Mouse (Mus musculus) cerebral cortex, adult 2 months (tissue): Measurements from ENCODE around the gene 2810006K23Rik.

ENCODE experiments used
- WGBS: fragments of 180-500 bp; shearing (Covaris S2); methylation state at CpG from one replicate; pipeline ENCODE4 v1.1.7; 2018; 5-methylcytosine and 5-hydroxymethylcytosine counted together

The 2810006K23Rik gene

DNA sequence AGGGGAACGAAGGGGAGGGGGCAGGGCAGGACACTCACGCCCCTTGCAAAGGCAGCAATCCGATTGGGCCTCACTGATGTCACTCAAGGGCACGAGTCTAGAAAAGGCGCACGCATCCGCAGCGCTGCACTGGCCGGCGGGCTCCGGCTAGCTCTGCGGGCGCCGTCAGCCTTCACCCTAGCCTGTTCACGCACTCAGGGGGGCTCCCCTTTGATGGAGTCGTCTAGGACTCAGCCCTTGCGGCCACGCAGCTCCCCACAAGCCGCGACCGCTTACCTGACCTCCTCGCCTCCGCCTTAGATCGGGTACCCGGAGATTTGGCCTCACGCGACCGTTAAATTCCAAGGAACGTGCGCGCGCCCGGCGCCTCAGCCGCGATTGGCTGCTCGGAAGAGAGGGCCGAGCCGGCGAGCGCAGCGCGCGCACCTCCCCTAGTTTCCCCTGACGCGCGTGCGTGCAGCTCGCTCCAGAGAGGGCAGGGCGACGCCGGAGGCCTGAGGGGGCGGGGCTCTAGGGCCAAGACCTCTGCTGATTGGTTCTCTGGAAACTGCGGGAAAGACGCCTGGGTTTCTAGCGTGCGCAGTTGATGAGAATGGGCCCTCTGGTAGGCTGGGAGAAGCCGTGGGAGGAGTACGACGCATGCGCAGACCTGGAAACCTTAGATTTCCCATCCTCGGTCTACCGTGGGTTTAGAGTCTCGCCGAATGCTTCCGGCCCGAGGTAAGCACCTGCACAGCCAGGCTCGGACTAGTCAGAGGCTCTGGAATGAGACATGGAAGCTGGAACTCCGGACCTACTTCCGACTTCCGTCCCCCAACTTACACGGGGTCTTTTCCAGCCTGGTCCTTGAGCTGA, at the start of gene 2810006K23Rik, which contains the start of gene Mphosph9:
TSS of gene 2810006K23Rik (plus strand) at position 580 of the 855 bp plus-strand sequence.
TSS of gene Mphosph9 (minus strand) at position 463 of the 855 bp plus-strand sequence.
- WGBS: under 1% methylated on average over 72 of the region's 72 CpGs

DNA sequence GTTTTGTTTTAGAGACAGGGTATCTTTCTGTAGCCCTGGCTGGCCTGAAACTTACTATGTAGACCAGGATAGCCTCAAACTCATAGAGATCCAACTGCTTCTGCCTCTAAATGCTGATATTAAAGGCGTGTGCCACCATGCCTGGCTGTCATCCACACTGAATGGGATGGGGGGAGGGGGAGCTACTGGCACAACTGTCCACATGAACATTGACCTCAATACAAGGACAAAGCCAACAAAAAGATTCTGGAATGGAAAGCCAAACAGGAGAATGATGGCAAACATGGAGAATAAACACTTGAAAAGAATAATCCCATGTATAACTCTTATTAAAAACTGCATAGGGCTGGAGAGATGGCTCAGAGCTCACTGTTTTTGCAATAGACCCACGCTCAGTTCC, 45.0 kb upstream of the 2810006K23Rik start:
- 88% methylated on average over 2 of the region's 2 CpGs for WGBS

DNA sequence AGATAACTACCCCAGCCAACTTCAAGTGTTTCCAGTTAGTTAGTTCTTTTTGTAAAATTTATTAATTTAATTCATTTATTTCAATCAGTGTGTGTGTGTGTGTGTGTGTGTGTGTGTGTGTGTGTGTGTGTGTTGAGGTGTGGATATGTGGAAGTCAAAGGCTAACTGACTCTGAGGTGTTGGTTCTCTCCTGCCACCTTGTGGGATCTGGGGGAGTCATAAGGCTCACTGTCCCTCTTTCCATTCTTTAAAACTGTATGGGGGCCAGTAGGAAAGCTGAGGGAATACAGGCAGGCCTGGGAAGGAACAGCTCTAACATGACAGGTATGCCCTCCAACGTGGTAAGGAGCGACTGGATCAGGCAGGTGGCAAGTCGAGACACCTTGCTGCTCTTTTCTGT, 43.6 kb upstream of the 2810006K23Rik start:
- WGBS: 74% methylated on average over 3 of the region's 3 CpGs

DNA sequence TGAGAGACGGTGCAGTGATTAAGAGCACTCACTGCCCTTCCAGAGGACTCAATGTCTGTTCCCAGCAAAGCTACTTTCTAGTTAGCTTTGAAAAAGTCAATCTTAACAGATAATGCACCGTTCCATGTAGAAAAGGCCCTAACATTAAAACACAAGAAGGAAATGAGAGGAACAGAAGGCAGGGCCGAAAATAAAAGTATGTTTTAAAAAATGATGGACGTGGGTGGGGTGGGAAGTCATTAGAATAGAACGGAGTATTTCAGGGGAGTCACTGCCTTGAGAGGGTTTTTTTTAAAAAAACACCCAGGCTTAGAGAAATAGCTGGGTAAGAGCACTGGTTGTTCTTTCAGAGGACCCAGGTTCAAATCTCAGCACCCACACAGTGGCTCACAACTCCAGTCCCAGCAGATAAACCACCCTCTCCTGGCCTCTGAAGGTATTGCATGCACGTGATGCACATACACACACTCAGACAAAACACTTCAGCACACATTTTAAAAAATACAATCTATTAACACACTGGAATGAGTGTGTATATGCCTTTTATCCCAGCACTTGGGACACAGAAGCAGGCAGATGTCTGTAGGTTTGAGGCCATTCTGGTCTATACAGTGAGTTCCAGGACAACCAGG, 40.2 kb upstream of the 2810006K23Rik start:
- WGBS: 70% methylated on average over 6 of the region's 6 CpGs

- 57% methylated on average over 4 of the region's 4 CpGs for WGBS
These were observed 37.7 kb upstream of the 2810006K23Rik start for GRCm38 (mm10) chr5:124290216-124290615.

GRCm38 (mm10) chr5:124293967-124294366, 33.9 kb upstream of the 2810006K23Rik start:
- 59% methylated on average over 5 of the region's 5 CpGs for WGBS

DNA sequence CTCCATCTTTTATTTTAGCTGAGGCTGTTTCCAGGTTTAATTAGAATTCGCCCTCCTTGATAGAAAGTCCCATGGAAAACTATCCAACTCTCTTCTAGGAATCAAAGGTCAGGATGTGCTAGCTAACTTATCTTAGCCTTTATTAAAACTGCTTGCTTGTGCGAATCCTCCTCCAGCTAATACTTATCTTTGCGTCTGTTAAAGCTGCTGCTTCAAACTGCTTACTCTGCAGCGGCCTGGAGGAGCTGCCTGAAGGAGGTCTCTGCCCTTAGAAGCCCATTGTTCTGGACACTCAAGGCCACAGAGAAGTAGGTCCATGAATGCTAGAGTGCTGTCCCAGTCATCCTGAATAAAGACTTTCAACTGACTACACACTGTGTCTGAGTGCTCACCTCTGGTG, 31.4 kb upstream of the 2810006K23Rik start:
- WGBS: 94% methylated on average over 4 of the region's 4 CpGs

DNA sequence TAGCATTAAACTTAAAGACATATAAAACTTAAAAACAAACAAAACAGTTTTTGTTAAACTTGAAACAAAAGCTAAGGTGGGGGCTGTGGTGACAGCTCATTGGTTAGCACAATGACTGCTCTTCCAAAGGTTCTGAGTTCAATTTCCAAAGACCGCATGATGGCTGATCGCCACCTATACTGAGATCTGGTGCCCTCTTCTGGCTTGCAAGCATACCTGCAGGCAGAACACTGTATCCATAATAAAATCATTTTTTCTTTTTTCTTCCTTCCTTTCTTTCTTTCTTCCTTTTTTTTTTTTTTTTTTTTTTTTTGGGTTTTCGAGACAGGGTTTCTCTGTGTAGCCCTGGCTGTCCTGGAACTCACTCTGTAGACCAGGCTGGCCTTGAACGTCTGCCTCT, 28.6 kb upstream of the 2810006K23Rik start:
- WGBS: 39% methylated on average over 4 of the region's 4 CpGs

DNA sequence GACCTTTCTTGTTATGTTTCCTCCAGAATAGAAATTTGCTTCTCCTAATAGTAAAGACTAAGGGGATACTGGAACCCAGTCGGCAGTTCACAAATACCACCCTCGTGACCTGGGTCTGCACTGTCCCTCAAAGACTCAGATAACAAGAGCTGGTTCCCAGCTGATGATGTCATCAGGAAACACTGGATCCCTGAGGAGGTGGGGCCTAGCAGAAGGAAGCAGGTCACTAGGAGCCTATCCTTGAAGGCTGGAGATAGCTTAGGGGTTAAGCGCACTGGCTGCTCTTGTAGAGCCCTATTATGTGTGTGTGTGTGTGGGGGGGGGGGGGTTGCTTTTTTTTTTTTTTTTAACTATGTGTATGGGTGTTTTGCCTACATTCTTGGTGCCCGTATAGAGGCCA, 27.8 kb upstream of the 2810006K23Rik start:
- WGBS: 83% methylated on average over 4 of the region's 4 CpGs

GRCm38 (mm10) chr5:124302853-124303252, 25.0 kb upstream of the 2810006K23Rik start:
- WGBS: 78% methylated on average over 6 of the region's 6 CpGs

DNA sequence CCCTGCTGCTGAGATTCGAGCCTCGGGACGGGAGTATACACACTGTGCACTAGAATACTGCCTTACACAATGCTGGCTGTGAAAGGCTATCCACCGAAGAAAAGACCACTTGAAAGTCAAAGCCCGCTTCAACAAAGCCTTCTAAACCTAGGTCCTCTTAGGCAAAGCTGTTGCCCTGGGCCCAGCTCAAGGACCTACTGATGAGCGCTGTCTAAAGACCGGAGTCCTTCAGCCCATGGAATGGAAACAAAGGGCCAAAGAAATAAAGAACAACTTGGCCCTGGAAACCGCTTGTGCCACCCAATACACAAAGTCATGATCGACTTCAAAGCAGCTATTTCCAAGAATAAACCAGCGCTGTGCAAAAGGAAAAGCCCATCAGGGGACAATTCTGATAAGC, 18.7 kb upstream of the 2810006K23Rik start:
- 64% methylated on average over 10 of the region's 10 CpGs for WGBS

DNA sequence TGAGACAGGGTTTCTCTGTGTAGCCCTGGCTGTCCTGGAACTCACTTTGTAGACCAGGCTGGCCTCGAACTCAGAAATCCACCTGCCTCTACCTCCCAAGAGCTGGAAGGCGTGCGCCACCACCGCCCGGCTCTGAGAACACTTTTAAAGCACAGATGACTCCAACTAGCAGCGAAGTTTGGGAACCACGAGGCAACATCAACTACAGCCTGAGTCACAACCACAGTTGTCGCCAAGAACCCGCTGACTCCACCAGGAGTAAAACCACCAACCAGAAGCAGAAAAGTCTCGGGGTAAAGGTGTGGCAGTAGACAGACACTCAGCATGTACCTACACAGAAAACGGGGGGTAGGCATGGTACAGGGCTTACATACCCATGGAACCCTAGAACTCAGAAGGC, 17.8 kb upstream of the 2810006K23Rik start:
- WGBS: 87% methylated on average over 11 of the region's 11 CpGs

- 57% methylated on average over 9 of the region's 9 CpGs for WGBS
These were observed 12.4 kb upstream of the 2810006K23Rik start for GRCm38 (mm10) chr5:124315498-124315897.

DNA sequence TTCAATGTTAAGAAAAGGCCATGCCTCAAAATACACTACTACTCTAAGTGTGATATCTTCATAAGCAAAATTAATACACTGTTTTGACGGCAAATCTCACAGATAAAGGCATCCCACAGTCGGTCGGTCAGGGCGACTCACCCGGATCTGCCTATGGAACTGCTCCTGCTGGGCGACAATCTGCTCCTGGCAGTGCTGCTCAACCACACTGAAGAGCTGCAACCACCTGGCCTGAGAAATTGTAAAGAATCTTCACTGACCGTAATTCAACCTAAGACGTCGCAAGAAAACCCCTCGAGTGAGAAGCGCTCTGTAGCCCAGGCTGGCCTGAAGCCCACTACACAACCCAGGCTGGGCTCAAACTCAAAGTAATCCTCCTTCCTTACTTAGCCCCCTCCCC, 11.9 kb upstream of the 2810006K23Rik start:
- WGBS: 78% methylated on average over 11 of the region's 11 CpGs

GRCm38 (mm10) chr5:124317648-124318047, 10.2 kb upstream of the 2810006K23Rik start:
- WGBS: 60% methylated on average over 7 of the region's 7 CpGs

GRCm38 (mm10) chr5:124326829-124327228, 1.1 kb upstream of the 2810006K23Rik start:
- WGBS: 2% methylated on average over 8 of the region's 8 CpGs

DNA sequence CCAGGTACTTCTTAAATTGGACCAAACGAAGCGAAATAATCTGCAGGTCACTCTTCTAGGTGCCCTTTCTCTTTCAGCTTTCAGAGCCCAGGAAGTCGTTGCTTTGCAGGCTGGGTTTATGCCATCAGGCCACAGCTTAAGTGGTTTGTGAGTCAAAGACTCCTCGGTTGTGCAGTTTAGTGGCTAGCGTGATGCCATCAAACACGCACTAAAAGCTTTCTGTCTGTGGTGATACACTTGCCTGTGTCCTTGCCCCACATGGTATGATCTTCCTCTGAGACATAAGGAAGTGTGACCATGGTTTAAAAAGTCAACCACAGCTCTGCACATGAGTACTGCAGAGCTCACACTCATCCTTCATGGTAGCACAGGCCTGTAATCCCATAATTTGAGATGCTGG, 2.2 kb downstream of the 2810006K23Rik start:
- WGBS: 88% methylated on average over 6 of the region's 6 CpGs

DNA sequence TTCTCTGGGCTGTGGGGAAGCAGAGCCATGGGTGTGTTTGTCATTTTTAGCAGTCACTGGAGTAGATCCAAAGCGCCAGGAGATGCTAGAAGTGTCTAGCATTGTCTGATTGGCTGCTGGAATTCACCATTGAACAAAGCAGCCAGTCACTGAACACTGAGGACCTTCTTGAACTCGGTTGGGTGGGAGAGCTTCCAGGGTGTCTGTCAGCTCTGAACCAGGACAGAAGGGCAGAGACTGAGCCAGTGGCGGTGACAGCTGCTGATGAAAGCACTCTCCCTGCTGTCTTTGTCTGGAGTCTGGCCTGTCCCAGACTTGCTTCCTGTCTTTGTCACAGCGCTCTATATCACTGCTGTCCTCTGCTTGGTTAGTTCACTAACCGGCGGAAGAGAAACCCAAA, 6.5 kb downstream of the 2810006K23Rik start:
- 26% methylated on average over 6 of the region's 6 CpGs for WGBS

DNA sequence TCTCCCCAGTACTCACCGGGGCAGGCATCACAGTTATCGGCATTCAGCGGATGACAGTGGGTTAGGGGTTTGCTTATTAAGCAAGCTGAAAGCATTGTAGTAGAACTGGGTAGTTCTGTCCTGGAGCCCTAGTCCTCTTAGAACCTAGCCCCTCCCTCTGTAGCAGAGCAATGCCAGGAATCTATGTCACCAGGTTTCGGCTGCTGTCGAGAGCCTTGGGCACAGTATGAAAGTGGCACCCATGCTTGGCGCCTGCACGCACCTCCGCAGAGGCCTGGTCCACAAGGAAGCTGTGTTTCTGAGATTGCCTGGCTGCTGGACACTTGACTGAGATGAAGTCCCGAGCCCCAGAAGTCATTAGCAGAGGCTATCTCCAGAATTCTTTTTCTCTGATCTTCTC, 9.2 kb downstream of the 2810006K23Rik start:
- WGBS: 85% methylated on average over 9 of the region's 9 CpGs

DNA sequence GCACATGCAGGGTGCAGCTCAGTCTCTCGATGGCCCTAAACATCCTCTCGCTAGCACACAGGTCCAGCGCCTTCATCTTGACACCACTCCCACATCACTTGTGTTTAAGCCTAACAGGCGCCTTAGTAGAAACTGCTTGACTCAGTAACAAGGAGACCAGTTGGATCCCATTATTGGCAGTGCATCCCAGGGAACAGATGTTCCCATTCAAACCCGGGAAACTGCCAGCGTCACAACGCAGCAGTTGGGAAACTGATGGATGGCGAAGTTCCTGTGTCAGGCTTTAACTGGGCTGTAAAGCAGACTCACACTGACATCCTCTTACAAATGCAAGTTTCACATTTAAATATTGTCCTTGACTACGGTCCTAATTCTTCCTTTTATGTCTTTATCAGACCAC, 10.0 kb downstream of the 2810006K23Rik start:
- WGBS: 26% methylated on average over 9 of the region's 9 CpGs

DNA sequence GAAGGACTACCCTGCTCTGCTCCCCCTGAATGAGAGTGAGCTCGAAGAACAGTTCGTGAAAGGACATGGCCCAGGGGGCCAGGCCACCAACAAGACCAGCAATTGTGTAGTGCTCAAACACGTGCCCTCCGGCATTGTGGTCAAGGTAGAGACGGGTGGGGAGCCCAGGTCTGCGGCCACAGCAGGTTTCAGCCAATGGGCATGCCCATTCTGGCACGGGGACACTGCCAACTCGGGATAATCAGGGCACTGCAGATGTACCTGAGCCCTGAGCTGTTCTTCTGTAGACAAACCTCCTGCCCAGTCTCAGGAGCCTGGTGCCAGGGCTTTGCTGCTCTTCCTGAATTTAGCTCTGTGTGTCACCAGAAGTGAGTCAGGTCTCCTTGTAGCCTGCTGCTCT, 10.9 kb downstream of the 2810006K23Rik start:
- WGBS: 83% methylated on average over 8 of the region's 8 CpGs

- WGBS: 64% methylated on average over 6 of the region's 6 CpGs
These were observed 14.0 kb downstream of the 2810006K23Rik start for GRCm38 (mm10) chr5:124341753-124342339.

- WGBS: 42% methylated on average over 8 of the region's 8 CpGs
These were observed 15.0 kb downstream of the 2810006K23Rik start for GRCm38 (mm10) chr5:124342897-124343296.
